Mouse (Mus musculus): ENCODE data around the gene Catsper1.

GRCm38 (mm10) chr19:5377446-5377845, 41.9 kb downstream of the Catsper1 start:
- no peak for TF ChIP-seq CTCF (IDR thresholded peaks at IDR 0.05; ENCODE audit: control insufficient read depth, insufficient read depth, insufficient replicate concordance, low read depth, low read length)
- no peak for TF ChIP-seq POLR2A (IDR thresholded peaks at IDR 0.05; ENCODE audit: control insufficient read depth, low read depth, low read length)
